Mouse (Mus musculus): ENCODE results near the gene Zfp146. TPM values are rescaled to one million over a fixed set of nuclear protein-coding genes. Genes with fewer than 3 reads are reported as not detected.
"Not testable (repeated sequence)": the region's sequence is repeated elsewhere in the genome, so short reads cannot be mapped to it uniquely, and the experiment has no call there.

The Zfp146 gene
- polyA plus RNA-seq, 1 experiment: 15.8 TPM

DNA sequence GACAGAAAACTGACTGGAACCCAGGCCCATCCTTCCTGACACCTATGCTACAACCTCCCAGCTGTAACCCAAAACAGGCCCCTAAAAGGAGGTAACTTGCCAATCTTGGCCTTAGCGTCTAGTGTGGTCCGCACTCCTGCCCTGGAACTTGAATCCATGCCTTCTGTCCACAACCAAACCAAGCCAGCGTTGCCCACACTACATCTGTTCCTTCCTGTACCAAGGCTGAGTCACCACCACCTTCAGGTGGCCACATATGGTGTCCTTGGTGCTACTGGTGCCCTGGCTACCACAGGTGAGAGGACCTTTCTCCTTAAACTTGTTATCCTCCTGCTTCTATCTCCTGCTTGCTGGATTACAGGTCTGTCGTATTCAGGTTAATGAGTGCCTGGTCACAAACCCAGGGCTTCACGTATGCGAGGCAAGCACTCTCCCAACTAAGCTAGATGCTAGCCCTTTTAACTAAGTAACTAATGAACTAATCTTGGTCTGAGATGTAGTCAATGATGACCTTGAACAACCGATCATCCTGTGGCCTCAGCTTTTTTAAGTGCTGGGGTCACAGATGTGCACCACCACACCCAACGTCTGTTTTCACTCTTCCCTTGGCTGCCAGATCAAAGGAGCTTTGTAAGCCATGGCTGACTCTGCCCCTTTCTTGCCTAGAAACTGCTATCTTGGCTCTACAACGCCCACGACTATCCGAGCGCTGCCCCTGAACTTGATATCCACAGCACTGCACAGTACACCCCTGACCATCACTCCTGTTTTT lies 19.0 kb upstream of the Zfp146 start:
- peaks cover 56% of the 10 kb centered on the region for H3K36me3 ChIP-seq (ENCODE audit: control insufficient read depth, insufficient read depth)
- TF ChIP-seq MAX (IDR thresholded peaks at IDR 0.05) (no peak), MYOG (IDR thresholded peaks at IDR 0.05; ENCODE audit: control insufficient read depth, extremely low read depth, insufficient read length) (no peak)
- peaks cover 18% of the 10 kb centered on the region for H3K79me2 ChIP-seq (ENCODE audit: control insufficient read depth, insufficient read depth)
- H3K79me3 ChIP-seq (ENCODE audit: low read depth): peaks cover 15% of the 10 kb centered on the region
- H3K27me3 ChIP-seq (ENCODE audit: control insufficient read depth, insufficient read depth, insufficient read length): no peaks in the 10 kb centered on the region
- H3ac ChIP-seq (ENCODE audit: control insufficient read depth, insufficient read length, low read depth): no peak overlapping the region
- H3K4me3 ChIP-seq (ENCODE audit: insufficient read depth, poor library complexity, severe bottlenecking): no peak overlapping the region

DNA sequence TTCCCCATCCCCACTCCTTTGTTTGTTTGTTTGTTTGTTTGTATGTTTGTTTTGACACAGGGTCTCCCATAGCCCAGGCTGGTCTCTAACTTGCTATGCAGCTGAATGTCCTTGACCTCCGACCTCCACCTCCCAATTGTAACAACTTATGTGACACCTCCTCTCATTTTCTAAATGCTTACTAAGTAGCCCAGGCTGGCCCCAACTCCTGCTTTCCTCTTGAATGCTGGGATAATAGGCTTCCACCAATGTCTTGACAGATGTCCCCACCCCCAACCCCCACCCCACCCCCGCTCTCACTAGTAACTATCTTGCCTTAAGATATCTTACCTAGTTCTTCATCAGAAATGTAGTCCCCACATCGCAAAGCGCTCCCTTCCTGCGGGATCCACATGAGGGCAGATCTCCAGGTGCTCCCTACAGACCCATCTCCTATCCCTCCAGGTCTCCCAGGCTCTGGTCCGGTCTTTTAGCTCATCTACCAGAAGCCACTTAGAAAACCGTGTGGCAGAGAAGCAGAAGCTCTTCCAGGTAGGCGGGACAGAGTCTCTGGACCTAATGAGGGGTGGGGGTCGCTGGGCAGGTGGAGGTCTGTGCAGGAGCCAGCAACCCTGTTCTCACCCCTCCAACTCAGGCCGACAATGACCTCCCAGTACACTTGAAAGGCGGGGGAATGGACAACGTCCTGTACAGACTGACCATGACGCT lies 15.2 kb upstream of the Zfp146 start:
- Histone ChIP-seq H3K4me3 (ENCODE audit: insufficient read depth, poor library complexity, severe bottlenecking) (no peak overlapping the region), H3K79me2 (ENCODE audit: control insufficient read depth, insufficient read depth) (no peaks in the 10 kb centered on the region), H3K79me3 (ENCODE audit: low read depth) (no peaks in the 10 kb centered on the region), H3K36me3 (ENCODE audit: control insufficient read depth, insufficient read depth) (peaks cover 34% of the 10 kb centered on the region), H3K27me3 (ENCODE audit: control insufficient read depth, insufficient read depth, insufficient read length) (no peaks in the 10 kb centered on the region), H3ac (ENCODE audit: control insufficient read depth, insufficient read length, low read depth) (no peak overlapping the region)
- no peak for TF ChIP-seq MAX (IDR thresholded peaks at IDR 0.05)
- no peak for TF ChIP-seq CTCF (IDR thresholded peaks at IDR 0.05; ENCODE audit: control insufficient read depth, insufficient read depth, insufficient read length)
- no peak for TF ChIP-seq CEBPB (IDR thresholded peaks at IDR 0.05; ENCODE audit: low read depth)
- no peak for TF ChIP-seq MYOG (IDR thresholded peaks at IDR 0.05; ENCODE audit: control insufficient read depth, extremely low read depth, insufficient read length)
- no peak for TF ChIP-seq MYOD1 (IDR thresholded peaks at IDR 0.05; ENCODE audit: control insufficient read depth, insufficient read length, low read depth)
- no peak for TF ChIP-seq USF1 (IDR thresholded peaks at IDR 0.05; ENCODE audit: low read depth)
- no peak for TF ChIP-seq FOSL1 (IDR thresholded peaks at IDR 0.05; ENCODE audit: insufficient read depth, low read length, poor library complexity, severe bottlenecking)

- no peaks in the 10 kb centered on the region for H3K79me3 ChIP-seq (ENCODE audit: low read depth)
- no peaks in the 10 kb centered on the region for H3K79me2 ChIP-seq (ENCODE audit: control insufficient read depth, insufficient read depth)
- TF ChIP-seq MYOG (IDR thresholded peaks at IDR 0.05; ENCODE audit: control insufficient read depth, extremely low read depth, insufficient read length): no peak
- no peak for TF ChIP-seq FOSL1 (IDR thresholded peaks at IDR 0.05; ENCODE audit: insufficient read depth, low read length, poor library complexity, severe bottlenecking)
- no peak for TF ChIP-seq MAX (IDR thresholded peaks at IDR 0.05)
- no peak for TF ChIP-seq CTCF (IDR thresholded peaks at IDR 0.05; ENCODE audit: control insufficient read depth, insufficient read depth, insufficient read length)
- TF ChIP-seq USF1 (IDR thresholded peaks at IDR 0.05; ENCODE audit: low read depth): no peak
- no peak for TF ChIP-seq CEBPB (IDR thresholded peaks at IDR 0.05; ENCODE audit: low read depth)
- TF ChIP-seq MYOD1 (IDR thresholded peaks at IDR 0.05; ENCODE audit: control insufficient read depth, insufficient read length, low read depth): no peak
- H3K27me3 ChIP-seq (ENCODE audit: control insufficient read depth, insufficient read depth, insufficient read length): no peaks in the 10 kb centered on the region
- H3K36me3 ChIP-seq (ENCODE audit: control insufficient read depth, insufficient read depth): peaks cover 29% of the 10 kb centered on the region
- H3ac ChIP-seq (ENCODE audit: control insufficient read depth, insufficient read length, low read depth): peak within 1 kb of the TSS; percentile 18
- H3K4me3 ChIP-seq (ENCODE audit: insufficient read depth, poor library complexity, severe bottlenecking): no peak within 1 kb of the TSS
These were observed 14.3 kb upstream of the Zfp146 start, which contains the start of gene Cox7a1 for GRCm38 (mm10) chr7:30183879-30184289. Gene Cox7a1 (plus strand): TSS chr7:30184144.

DNA sequence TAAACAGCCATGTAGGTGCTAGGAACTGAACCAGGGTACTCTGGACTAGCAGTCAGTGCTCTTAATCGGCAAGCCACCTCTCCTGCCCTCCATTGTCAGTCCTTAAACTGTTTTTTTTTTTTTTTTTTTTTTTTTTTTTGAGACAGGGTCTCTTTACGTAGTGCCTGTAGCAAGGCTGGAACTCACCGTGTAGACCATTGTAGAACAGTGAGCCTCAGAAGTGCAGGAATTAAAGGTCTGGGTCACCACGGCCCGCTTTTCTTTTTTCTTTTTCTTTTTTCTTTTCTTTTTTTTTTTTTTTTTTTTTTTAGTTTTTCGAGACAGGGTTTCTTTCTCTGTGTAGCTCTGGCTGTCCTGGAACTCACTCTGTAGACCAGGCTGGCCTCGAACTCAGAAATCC lies 13.6 kb upstream of the Zfp146 start:
- not testable (repeated sequence) for H3K4me3 ChIP-seq (ENCODE audit: insufficient read depth, poor library complexity, severe bottlenecking); H3K79me2 ChIP-seq (ENCODE audit: control insufficient read depth, insufficient read depth); H3K79me3 ChIP-seq (ENCODE audit: low read depth); H3ac ChIP-seq (ENCODE audit: control insufficient read depth, insufficient read length, low read depth); H3K27me3 ChIP-seq (ENCODE audit: control insufficient read depth, insufficient read depth, insufficient read length)
- H3K36me3 ChIP-seq (ENCODE audit: control insufficient read depth, insufficient read depth): peaks cover 24% of the 10 kb centered on the region

DNA sequence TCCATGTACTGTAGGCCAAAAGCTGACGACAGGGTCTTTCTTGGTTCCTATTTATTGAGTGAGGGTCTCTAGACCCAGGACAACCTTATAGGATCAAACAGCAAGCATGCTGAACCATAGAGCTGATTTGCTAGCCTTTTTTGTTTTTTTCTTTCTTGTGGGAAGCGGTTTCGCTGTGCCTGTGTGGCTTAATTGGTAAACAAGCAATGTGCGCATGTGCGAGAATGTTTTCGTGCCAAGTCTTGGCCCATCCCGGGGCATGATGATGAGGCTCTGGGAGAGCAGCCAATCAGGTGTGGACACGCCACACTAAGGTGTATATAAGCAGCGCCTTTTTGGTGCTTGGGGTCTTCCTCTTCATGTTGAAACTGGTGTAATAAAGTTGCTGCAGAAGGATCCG lies 12.4 kb upstream of the Zfp146 start:
- H3K79me2 ChIP-seq (ENCODE audit: control insufficient read depth, insufficient read depth); H3K27me3 ChIP-seq (ENCODE audit: control insufficient read depth, insufficient read depth, insufficient read length); H3K4me3 ChIP-seq (ENCODE audit: insufficient read depth, poor library complexity, severe bottlenecking); H3ac ChIP-seq (ENCODE audit: control insufficient read depth, insufficient read length, low read depth); H3K79me3 ChIP-seq (ENCODE audit: low read depth): not testable (repeated sequence)
- peaks cover 19% of the 10 kb centered on the region for H3K36me3 ChIP-seq (ENCODE audit: control insufficient read depth, insufficient read depth)

- no peak for TF ChIP-seq MYOG (IDR thresholded peaks at IDR 0.05; ENCODE audit: control insufficient read depth, extremely low read depth, insufficient read length)
- TF ChIP-seq MYOD1 (IDR thresholded peaks at IDR 0.05; ENCODE audit: control insufficient read depth, insufficient read length, low read depth): no peak
- peak; percentile 62 for TF ChIP-seq CTCF (IDR thresholded peaks at IDR 0.05; ENCODE audit: control insufficient read depth, insufficient read depth, insufficient read length)
- TF ChIP-seq MAX (IDR thresholded peaks at IDR 0.05): no peak
- no peak for TF ChIP-seq CEBPB (IDR thresholded peaks at IDR 0.05; ENCODE audit: low read depth)
- TF ChIP-seq FOSL1 (IDR thresholded peaks at IDR 0.05; ENCODE audit: insufficient read depth, low read length, poor library complexity, severe bottlenecking): no peak
- no peak for TF ChIP-seq USF1 (IDR thresholded peaks at IDR 0.05; ENCODE audit: low read depth)
- H3ac ChIP-seq (ENCODE audit: control insufficient read depth, insufficient read length, low read depth): no peak overlapping the region
- no peaks in the 10 kb centered on the region for H3K79me2 ChIP-seq (ENCODE audit: control insufficient read depth, insufficient read depth)
- no peaks in the 10 kb centered on the region for H3K79me3 ChIP-seq (ENCODE audit: low read depth)
- no peaks in the 10 kb centered on the region for H3K27me3 ChIP-seq (ENCODE audit: control insufficient read depth, insufficient read depth, insufficient read length)
- peaks cover 13% of the 10 kb centered on the region for H3K36me3 ChIP-seq (ENCODE audit: control insufficient read depth, insufficient read depth)
- no peak overlapping the region for H3K4me3 ChIP-seq (ENCODE audit: insufficient read depth, poor library complexity, severe bottlenecking)
These were observed 11.8 kb upstream of the Zfp146 start for GRCm38 (mm10) chr7:30181308-30181707.
